Mouse (Mus musculus): ENCODE results near the gene Hltf.

DNA sequence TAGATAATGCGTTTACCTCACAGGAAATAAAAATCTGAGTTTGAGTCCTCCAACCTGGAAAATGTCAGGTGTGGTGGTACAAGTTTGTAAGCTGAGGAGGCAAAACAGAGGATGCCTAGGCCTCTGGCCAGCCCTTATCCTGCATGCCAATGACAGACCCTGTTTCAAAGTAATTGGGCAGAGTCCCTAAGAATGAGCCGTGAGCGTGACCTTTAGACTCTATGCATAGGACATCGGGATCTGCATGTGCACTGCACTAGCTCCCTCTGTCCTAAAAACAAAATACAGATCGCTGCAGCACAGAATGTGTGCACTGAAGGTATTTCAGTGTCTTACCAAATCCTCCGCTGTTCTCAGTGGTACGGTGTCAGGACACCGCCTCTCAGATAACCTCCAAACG, 47.1 kb upstream of the Hltf start:
- TF ChIP-seq GATA1 (IDR thresholded peaks at IDR 0.05; ENCODE audit: borderline replicate concordance, low read length), result no peak
- no peak for TF ChIP-seq FLI1 (IDR thresholded peaks at IDR 0.05; ENCODE audit: low read length)

Measured in megakaryocyte, embryonic 14.5 days (primary cell).